Mouse (Mus musculus) kidney, adult 11 months (tissue): ENCODE measurements around the gene Tbc1d5.

Experiments
- DNase-seq: peaks from one replicate; pipeline ENCODE4 v3.0.0; 2022

The Tbc1d5 gene

GRCm38 (mm10) chr17:50872600-50872999 lies 306.6 kb downstream of the Tbc1d5 start:
- DNase-seq: no peak

- no peak for DNase-seq
Measured at GRCm38 (mm10) chr17:50867297-50867696, 311.9 kb downstream of the Tbc1d5 start.

GRCm38 (mm10) chr17:50864781-50865180 lies 314.4 kb downstream of the Tbc1d5 start:
- no peak for DNase-seq

- DNase-seq: no peak
Measured at GRCm38 (mm10) chr17:50853220-50853619, 325.9 kb downstream of the Tbc1d5 start.

GRCm38 (mm10) chr17:50851382-50851781 lies 327.8 kb downstream of the Tbc1d5 start:
- DNase-seq: no peak

- DNase-seq: no peak
Measured at GRCm38 (mm10) chr17:50814089-50814488, 365.1 kb downstream of the Tbc1d5 start.

GRCm38 (mm10) chr17:50813580-50813979 lies 365.6 kb downstream of the Tbc1d5 start:
- no peak for DNase-seq

GRCm38 (mm10) chr17:50805631-50806030 lies 373.5 kb downstream of the Tbc1d5 start:
- DNase-seq: no peak

- no peak for DNase-seq
Measured at GRCm38 (mm10) chr17:50803234-50803633, 375.9 kb downstream of the Tbc1d5 start.

- DNase-seq: no peak
Measured at GRCm38 (mm10) chr17:50802380-50802779, 376.8 kb downstream of the Tbc1d5 start.

GRCm38 (mm10) chr17:50795445-50796095 lies 383.6 kb downstream of the Tbc1d5 start:
- DNase-seq: peak; percentile 16

GRCm38 (mm10) chr17:50791671-50792070 lies 387.5 kb downstream of the Tbc1d5 start:
- DNase-seq: no peak

GRCm38 (mm10) chr17:50788835-50789234 lies 390.3 kb downstream of the Tbc1d5 start:
- DNase-seq: no peak

GRCm38 (mm10) chr17:50775247-50775646 lies 403.9 kb downstream of the Tbc1d5 start:
- DNase-seq: no peak

- DNase-seq: no peak
Measured at GRCm38 (mm10) chr17:50764387-50764786, 414.8 kb downstream of the Tbc1d5 start.

GRCm38 (mm10) chr17:50763407-50763806 lies 415.7 kb downstream of the Tbc1d5 start:
- no peak for DNase-seq

GRCm38 (mm10) chr17:50762231-50762630 lies 416.9 kb downstream of the Tbc1d5 start:
- no peak for DNase-seq

- DNase-seq: no peak
Measured at GRCm38 (mm10) chr17:50761082-50761481, 418.1 kb downstream of the Tbc1d5 start.

GRCm38 (mm10) chr17:50753356-50754138 lies 425.6 kb downstream of the Tbc1d5 start:
- DNase-seq: no peak

- DNase-seq: no peak
Measured at GRCm38 (mm10) chr17:50752753-50753152, 426.4 kb downstream of the Tbc1d5 start.

- no peak for DNase-seq
Measured at GRCm38 (mm10) chr17:50751911-50752310, 427.2 kb downstream of the Tbc1d5 start.

GRCm38 (mm10) chr17:50750874-50751273 lies 428.3 kb downstream of the Tbc1d5 start:
- no peak for DNase-seq

- no peak for DNase-seq
Measured at GRCm38 (mm10) chr17:50741386-50741785, 437.8 kb downstream of the Tbc1d5 start.

- no peak for DNase-seq
Measured at GRCm38 (mm10) chr17:50740804-50741203, 438.3 kb downstream of the Tbc1d5 start.
